Mouse (Mus musculus) retina, postnatal 1 day (tissue): ENCODE measurements around the gene Ncor2.
A peak's percentile ranks its signal among the peaks of the same experiment; 100 is the strongest.

Source experiments
- DNase-seq: peaks from one replicate; pipeline ENCODE4 v3.0.0-alpha.2; 2012

Ncor2 gene

GRCm38 (mm10) chr5:125056696-125057554 lies 122.1 kb downstream of the Ncor2 start:
- DNase-seq, result peak; percentile 69

DNA sequence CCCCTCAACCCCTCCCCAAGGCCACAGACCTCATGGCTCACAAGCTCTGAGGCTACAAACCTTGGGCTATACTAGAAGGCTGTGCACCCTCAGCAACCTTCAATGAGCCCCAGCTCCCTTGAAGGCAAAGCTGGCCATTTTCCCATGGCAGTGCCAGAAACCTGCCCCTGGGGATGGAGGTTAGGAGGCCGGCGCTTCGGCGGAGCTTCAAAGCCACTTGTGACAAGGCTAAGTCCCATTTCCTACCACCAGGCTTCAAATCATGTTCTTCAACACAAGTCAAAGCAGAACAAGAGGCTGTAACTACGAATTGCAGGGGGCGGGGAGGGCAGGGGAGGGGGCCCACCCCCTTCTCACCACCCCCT lies 122.7 kb downstream of the Ncor2 start:
- DNase-seq, result peak; percentile 46

DNA sequence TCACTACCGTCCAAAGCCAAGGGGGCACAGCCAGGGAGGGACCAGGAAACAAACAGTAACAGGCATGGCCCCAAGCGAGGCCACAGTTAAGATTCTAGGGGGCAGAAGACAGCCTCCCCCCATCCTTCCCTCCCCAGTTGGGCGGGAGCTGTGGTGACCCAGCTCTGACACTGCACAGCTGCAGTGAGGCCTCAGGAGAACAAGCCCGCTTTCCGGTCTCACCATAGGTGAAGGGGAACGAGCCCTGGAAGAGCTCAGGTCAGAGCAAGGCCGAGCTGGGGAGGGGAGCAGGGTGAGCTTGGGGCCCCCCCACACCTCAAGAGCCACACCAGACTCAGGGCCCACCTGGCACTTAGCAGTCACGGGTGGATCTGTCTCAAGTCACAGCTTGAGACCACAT lies 123.1 kb downstream of the Ncor2 start:
- no peak for DNase-seq

- DNase-seq, result no peak
Observed at GRCm38 (mm10) chr5:125053661-125054060, 125.4 kb downstream of the Ncor2 start.

- no peak for DNase-seq
Observed at GRCm38 (mm10) chr5:125052603-125053488, 126.2 kb downstream of the Ncor2 start.

GRCm38 (mm10) chr5:125052237-125052602 lies 126.8 kb downstream of the Ncor2 start:
- no peak for DNase-seq

DNA sequence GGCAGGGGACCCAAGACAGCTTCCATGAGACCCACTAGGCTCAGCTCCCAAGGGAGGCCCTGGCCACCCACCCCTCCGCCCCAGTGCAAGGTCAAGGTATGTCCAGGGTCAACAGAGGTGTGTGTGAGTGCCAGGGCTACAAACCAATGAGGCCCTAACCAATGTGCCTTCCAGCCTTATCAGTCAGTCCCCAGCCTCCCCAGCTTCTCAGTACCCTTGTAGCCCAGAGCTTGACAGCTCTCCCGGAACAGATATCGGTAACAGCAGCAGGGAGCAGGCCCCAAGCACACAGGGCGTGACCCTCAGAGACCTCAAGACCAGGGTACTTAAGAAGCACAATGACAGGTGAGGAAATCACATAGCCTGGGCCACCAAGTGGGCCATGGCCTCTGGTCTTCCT lies 129.5 kb downstream of the Ncor2 start:
- no peak for DNase-seq

- DNase-seq, result no peak
Observed at GRCm38 (mm10) chr5:125046436-125046835, 132.6 kb downstream of the Ncor2 start.

GRCm38 (mm10) chr5:125045202-125045601 lies 133.8 kb downstream of the Ncor2 start:
- peak; percentile 18 for DNase-seq

DNA sequence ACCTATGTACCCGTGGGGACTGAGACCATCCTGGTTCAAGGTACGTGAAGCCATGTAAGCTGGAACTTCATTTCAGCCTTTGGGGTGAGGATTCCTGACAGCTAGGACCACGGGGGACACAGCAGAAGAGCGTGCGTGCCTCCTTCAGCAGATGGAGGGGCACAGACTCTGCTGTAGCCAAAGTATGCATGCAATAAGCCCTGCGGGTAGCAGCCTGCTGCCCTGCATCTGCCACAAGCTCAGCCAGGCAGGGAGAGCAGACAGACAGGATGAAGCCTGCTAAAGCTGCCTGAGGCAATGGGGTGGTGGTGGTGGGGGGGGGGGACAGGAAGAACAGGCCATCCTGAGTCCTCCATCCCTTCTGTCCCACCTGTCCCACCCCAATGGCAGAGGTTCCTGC lies 135.6 kb downstream of the Ncor2 start:
- DNase-seq, result no peak

DNA sequence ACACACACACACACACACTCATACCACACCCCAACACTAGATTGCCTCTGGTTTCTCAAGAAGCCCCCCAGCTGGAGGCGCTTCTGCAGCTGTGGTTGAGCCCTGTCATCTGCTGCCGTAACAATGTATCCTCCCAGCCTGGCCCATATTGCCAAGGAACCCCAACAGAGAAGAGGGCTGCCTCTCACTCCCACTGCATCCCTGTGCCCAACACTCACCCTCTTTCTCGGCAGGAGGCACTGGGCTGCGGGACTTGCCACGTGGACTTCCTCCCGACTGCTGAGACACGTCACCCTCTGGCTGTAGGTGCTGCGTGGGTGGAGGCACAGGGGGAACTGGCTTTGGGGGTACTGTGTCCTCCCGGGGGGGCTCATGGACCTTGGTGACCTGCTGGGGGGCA lies 137.4 kb downstream of the Ncor2 start:
- DNase-seq, result no peak

DNA sequence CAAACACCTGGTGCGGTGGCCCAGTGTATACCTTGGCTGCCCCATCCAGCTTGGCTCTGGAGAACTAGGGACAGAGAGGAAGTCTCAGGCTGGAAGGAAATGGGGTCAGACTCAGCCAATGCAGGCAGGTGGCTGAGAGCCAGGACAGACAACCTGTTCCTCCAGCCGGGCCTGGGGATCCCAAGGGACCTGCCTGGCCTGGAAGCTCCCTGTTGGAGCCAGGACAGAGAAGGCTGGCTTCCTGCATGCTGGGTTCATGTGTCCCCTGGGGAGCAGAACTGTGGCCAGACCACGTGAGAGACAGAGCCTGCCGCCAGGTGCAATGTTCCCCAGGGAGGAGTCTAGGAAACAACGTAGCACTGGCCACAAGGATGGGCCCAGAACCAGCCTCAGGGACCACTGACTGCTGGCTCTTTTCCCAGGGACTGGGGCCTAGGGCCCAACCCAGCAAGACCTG lies 138.9 kb downstream of the Ncor2 start:
- DNase-seq, result no peak

GRCm38 (mm10) chr5:125039377-125040027 lies 139.5 kb downstream of the Ncor2 start:
- DNase-seq, result no peak

DNA sequence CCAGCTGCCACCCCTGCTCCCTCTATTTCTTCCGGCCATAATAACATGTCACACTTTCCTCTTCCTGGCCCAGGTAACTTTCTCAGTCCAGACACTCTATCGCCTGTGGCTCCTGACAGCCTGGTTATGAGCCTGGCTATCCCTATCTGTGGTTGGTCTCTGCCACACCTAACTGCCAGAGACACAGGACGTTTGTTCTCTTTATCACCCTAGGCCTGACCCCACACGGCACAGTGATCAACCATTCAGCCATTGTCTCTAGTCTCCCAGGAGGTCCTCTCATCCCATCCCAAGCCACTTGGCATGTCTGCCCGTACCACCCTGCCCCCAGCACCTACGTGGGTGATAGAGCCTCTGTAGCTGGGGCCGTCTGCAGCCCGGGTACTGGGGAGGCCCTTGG lies 142.5 kb downstream of the Ncor2 start:
- DNase-seq, result no peak

DNA sequence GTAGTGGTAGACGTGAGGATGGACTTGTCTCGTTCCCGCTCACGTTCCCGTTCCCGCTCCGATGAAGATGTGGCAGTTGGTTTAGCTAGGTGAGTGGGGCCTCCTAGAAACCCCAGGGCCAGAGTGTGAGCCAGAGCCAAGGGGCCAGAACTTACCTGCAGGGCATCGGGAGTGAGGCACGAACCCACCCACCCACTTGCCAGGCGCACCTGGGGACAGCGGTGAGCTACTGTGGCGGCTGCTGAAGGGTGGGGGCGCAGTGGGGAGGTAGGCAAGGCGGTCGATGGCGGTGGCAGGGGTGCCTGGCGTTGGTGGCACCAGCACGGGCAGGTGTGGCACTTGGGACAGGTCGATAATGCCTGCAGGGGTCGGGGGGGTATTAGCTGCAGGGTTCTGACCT lies 150.1 kb downstream of the Ncor2 start:
- DNase-seq, result no peak

GRCm38 (mm10) chr5:125028371-125028770 lies 150.6 kb downstream of the Ncor2 start:
- DNase-seq, result no peak

DNA sequence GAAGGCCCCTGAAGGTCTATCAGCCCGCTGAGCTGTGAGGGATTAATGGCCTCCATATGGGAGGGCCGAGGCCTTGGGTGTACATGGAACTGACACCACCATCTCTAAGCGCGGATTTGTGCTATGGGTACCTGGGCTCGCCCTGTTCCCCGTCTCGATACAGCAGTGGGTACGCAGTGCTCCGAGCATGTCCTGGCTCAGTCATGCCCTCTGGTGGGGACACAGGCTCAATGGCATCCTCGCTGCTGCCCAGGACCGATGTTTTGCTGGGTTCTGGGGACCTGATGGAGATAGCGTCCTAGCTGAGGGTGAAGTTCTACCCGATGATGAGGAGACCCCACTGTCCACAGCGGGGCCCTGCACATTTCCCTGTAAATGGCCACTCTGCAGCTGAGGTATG lies 155.0 kb downstream of the Ncor2 start:
- peak; percentile 46 for DNase-seq

- DNase-seq, result no peak
Observed at GRCm38 (mm10) chr5:125021298-125021697, 157.7 kb downstream of the Ncor2 start.

GRCm38 (mm10) chr5:125019099-125019498 lies 159.9 kb downstream of the Ncor2 start:
- DNase-seq, result no peak

- DNase-seq, result no peak
Observed at GRCm38 (mm10) chr5:125017332-125017731, 161.7 kb downstream of the Ncor2 start.

DNA sequence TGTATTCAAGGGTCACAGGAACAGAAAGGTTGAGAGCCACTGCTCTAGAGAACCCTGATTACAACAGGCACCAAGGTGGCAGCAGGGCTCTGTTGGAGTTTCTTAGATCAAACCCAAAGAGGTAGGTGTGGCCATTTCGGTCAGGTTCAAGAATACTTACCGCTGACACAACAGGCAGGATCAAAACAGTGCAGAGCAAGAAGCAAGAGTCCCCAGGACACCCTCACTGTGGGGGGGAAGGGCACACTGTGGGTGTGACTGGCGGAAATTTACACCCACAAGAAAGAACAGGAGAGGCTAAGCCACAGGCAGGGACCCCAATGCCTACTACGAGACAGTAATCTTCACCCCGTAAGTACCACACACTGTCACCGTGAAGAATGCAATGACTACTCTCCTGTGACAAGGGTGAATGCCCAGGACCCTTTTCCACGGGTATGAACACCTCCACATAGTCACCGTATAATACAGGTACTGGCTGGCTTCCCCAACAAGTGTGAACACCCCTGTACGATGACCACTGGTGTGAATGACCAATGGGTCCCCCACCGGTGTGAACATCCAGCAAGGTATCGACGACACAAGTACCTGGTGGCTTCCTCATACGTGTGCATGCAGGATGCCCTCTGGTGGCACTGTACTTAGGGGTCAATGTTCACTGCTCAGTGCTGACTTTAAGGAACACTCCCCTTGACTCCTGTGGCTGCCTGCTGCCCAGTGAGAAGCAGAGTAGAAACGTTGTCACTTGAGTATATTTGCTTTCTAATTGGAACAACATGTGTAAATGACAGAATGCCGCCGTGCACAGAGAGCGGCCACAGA lies 162.4 kb downstream of the Ncor2 start:
- no peak for DNase-seq

DNA sequence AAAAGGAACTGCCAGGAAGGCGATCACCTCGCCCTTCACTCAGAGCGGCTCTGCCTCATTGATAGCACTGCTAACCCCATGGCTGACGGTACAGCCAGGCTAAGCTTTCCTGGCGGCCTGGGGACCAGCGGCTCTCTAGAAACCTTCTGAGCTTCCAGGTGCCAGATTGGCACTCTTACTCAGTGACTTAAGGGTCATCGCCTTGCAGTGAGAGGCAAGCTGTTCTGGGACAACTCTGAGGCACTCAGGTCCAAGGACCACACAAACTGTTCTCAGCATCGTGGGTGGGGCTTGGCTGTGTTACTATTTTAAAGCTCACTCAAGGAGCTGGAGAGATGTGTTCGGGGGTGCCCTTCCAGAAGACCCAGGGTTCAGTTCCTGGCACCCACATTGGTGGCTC lies 163.4 kb downstream of the Ncor2 start:
- DNase-seq, result no peak

- DNase-seq, result no peak
Observed at GRCm38 (mm10) chr5:125015066-125015465, 164.0 kb downstream of the Ncor2 start.
